Mouse (Mus musculus): Measurements from ENCODE around the gene Cdh22.
A peak's percentile ranks its signal among the peaks of the same experiment; 100 is the strongest.

The Cdh22 gene

DNA sequence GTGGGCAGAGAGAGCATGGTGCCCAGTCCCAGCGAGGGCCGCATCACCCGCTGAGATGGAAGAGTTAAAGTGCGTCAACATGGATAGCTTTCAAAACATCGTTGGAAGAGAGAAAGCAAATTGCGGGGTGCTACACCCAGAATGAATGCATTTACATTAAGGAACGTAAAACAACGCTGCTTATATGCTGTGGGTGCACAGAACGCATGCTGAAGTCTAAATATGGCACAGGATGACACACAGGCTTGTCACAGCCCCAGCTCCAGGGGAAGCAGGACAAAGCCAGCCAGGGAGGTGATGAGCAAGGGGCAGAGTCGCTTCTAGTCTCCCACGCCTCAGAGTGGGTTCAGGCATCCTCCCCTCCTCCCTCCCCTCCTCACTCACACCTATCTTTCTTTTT, 27.0 kb downstream of the Cdh22 start:
- DNase-seq (ENCODE audit: low read depth, low spot score), result no peak

DNA sequence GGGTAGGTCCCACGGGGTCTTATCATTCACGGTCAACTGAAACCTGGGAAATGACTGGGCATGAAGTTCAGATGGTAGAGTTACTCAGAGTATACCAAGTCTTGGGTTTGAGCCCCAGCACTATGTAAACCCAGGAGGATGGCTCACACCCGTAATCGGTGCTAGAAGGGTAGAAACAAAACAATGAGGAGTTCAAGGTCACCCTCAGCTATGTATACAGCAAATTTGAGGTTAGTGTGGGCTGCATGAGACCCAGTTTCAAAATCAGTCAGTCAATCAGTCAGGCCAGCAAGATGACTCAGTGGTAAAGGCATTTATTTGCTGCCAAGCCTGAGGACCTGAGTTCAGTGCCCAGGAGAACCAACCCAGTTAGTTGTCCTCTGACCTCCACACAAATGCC, 27.6 kb downstream of the Cdh22 start:
- no peak for DNase-seq (ENCODE audit: low read depth, low spot score)

DNA sequence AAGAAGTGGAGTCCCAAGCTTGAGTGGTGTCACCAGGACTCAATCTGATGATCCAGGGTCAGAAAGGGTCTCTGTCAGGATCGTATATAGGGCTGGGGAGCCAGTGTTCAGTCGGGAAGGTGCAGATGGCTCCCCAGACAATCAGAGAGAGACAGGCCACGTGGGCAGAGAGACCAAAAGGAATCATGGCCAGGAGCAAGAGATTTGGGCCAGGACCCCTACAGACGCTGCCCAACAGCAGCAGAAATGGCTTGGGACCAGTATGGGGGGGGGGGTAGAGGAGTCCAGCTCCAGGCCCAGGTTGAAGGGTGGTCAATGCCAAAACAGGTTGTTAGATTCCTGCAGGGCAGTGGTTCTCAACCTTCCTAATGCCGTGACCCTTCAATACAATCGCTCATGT, 29.2 kb downstream of the Cdh22 start:
- no peak for DNase-seq (ENCODE audit: low read depth, low spot score)

DNA sequence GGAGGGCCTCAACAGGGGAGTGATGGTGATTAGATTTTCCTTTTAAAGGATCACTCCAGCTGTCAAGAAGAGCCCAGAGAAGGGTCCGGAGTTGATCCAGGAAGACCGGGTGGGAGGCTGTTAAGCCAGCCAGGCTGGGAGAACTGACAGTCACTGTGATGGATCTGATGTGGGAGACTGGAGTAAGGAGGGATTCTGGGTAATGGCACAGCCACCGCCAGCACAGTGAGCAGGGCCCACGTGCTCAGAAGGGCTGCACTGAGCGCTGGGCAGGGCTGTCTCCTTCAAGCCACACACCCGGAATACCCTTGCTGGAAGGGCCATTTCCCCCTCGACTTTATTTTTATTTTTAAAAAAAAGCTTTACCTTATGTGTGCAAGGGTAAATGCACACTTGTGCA, 29.7 kb downstream of the Cdh22 start:
- DNase-seq (ENCODE audit: low read depth, low spot score), result no peak

DNA sequence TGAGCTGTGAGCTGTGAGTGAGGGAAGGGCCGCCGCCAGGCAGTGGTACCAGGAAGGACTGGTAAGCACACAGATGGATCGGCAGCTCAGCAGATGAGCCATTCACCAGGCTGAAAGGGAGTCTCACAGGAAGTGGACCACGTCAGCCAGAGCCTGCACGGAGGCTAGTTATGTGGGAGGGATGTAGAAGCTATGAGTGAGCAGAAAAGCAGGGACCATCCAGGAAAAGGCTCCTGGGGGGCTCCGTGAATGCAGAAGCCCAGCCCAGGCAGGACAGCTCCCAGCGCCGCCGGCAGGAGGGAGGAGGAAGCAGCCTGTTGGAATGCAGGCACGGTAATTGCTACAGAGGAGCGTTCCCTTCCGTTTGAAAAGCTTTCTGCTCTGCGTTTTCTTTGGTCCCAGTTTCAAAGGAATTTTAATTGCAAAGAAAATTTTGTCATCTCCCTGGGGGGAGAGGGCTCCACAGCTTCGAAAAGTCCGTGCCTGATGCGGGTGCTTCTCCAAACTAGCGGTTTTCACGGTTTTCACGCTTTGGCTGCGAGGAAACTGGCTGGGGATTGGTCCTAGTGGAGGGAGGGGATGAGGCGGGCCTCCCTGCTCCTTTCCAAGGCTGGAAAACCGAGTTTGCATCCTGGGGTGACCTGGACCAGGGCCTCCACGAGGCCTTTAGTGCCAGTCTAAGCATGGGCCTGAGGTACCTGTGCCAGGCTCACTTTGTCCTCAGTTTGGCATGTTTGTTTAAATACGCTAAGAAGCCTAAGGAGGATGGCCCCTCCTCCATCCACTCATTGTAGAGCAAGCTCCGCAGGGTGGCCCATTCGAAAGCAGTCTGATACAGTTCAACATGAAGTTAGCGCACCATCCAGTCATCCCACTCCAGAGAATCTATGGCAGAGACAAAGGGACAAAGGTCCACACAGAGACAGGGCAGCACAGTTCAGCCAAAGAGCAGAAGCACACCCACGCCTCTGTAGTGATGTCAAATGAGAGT, 32.6 kb downstream of the Cdh22 start:
- DNase-seq (ENCODE audit: low read depth, low spot score), result peak; percentile 59

DNA sequence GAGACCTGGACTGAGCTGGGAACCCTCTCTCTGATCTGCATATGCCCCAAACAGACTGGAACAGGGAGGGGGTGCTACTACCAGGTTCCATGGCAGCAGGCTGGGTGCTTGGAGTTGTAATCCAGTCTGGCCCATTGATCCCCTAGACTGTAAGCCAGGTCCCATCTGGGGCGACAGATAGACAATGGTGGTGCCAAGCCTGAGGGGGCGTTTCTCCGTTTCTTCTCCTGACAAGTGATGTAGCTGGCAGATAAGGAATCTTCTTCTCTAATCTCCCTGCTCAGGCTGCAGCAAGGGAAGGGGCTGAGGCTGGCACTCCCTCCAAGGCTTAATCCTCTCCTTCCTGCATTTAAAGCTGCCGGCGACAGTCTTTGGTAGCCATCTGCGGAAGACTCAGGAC, 37.1 kb downstream of the Cdh22 start:
- DNase-seq (ENCODE audit: low read depth, low spot score), result no peak

DNA sequence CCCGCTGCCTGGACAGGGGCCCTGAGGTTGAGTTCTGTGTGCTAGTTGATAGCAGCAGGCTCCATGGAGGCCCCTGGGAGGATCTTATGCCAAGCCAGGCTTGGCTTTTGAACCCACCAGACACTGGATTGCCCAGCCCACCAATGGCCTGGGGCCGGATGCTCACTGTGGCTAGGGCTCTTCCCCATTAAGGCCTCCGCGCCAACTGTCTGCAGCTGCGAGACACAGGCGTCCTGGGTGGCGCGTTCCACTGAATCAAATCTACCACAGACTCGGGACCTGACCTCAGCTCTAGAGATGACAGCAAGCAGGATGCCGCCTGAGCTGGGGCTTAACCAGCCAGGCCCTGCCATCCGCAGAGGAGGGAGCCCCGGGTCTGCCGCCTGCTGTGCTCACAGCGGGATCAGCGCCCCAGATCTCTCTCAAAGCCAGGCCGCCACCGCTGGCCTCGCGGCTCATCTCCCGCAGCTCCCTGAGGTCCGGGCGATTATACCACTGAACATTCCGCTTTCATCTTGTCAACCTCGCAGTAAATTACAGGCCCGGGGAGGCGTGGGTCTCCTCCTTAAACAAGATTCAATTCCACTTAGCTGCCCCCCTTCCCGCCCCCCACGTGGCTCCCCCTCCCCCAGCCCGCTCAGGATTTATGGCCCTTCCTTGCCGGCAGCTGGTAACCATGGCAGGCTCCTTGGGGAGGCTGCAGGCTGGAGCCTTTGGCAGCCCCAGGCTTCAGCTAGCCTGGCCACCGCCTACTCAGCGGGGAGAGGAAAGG, 39.1 kb downstream of the Cdh22 start:
- DNase-seq (ENCODE audit: low read depth, low spot score), result no peak

DNA sequence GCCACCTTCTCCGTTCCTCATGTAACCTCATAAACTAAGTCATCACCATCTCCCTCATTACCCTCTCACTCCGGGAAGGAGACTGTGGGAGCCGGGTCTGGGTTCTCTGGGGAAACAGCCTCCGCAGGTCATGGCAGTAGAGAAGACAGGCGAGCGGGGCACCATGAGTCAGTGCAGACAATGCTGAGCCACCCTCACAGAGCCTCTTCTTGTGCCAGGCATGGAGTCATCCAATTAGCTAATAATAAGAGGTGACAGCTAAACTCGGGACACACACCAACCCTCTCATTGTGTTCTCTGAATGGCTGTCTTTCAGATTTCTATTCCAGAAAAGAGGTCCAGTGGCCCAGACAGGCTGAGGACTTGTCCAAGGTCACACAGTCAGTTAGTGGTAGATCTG, 43.2 kb downstream of the Cdh22 start:
- no peak for DNase-seq (ENCODE audit: low read depth, low spot score)

DNA sequence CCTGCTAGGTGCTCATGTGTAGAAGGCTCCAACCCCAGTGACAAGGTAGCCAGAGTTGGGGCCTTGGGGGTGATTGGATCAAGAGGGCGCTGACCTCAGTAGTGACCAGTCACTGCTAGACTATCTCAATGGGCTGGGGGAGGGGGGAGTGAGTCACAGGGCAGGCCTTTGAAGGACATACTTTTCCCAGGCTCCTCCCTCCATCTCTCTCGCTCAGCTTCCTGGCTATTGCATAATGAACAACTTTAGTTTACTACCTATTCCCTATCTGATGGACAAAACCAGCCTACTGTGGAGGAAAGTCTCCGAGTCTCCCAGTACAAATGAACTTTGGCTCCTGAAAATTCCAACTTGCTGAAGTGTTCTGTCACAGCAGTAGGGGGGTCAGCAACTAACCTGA, 45.1 kb downstream of the Cdh22 start:
- no peak for DNase-seq (ENCODE audit: low read depth, low spot score)

DNA sequence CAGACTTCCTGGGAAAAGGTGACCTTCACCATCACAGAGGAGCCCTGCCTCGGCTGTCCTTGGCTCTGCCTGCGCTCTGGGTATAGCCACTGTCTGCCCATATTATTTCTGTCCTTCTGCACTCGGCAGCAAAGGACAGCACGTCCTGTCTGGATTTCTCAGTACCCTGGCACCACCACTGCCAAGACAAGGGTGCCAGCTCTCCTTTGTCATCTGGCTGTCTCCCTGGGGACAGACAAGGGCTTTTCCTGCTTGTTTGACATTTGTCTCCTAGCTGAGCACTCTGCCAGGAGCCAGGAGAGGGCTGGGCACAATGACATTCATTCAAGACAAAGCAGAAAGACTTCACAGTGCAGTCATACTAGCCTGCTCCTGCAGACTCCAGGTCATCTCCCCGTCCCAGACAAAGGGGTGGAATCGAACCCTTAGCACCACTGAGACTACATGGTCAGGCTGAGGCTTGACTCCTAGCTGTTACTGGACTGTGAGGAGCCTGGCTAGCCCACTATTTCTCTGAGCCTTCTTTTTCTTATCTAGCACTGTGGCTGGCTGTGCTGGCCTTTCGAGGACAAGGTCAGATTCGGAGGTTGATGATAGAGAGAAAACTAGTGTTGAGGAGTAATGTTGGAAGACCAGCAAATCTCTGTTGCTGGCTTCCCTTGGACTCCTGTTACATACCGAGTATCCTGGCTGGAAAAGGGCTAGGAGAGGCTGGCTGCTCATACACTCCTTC, 46.8 kb downstream of the Cdh22 start:
- DNase-seq (ENCODE audit: low read depth, low spot score), result no peak

DNA sequence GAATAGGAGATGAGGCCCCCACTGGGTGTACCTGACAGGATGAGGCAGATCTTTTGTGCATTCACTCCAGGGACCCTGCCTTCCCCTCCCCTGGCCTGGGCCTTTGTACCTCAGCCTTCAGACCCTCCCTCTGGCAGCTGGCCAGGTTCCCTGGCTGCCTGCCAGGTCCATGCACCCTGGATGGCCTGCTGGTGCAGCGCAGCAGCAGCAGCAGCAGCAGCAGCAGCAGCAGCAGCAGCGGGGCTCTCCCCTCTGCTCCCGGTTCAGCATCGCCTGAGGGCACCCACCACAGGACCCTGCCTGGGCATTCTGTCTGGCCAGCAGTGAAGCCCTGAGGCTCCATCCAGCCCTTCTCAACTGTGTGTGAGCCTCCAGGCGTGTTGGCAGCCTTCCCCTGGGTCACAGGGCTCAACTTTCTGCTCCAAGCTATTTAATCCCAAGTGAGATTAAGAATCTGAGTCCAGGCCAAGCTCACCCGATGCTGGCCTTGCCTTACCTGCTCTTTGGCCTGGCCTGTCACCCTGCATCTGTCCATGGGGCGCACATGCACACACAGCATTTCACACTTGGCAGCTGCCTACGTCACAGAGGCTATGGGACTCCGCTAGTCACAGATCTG, 50.5 kb downstream of the Cdh22 start:
- DNase-seq (ENCODE audit: low read depth, low spot score), result no peak

DNA sequence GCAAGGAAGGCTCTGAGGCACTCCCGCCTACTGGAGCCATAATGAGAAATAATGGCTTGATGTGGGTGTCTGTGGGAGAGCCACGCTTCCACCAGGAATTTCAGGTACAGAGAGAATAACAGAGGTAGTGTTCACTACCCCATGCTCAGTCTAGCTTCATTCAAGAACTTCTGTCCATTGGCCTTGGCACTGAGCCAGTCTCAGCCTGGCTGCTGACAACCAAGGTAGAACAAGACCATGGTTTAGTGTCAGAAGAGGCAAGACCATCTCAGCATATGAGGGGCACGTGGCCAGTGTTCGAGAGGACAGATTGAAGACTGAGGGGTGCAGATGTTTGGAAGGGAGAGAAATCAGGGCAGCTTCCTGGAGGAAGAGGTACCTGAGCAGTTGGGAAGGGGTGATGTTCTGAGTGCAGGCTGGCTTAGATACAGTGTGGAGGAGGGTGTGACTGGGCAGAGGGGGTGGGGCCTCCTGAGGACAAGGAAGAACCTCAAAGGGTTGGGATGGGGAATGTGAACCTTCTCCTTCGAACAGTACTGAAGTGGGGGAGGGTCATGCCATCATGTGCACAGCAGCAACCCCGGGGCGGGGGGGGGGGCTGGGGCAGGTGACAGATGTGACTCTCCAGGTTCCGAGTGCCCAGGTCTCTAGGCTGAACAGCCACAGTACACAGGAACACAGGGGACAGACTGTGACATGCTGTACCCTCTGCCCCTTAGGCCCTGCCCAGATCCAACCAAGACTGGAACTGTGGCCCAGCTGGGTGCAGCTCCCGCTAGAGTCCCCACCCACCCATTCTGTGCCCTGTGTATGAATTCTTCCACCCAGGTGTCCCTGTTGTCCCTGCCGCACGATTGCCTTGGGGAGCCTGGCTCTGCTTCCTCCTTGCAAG, 52.3 kb downstream of the Cdh22 start:
- DNase-seq (ENCODE audit: low read depth, low spot score), result no peak

DNA sequence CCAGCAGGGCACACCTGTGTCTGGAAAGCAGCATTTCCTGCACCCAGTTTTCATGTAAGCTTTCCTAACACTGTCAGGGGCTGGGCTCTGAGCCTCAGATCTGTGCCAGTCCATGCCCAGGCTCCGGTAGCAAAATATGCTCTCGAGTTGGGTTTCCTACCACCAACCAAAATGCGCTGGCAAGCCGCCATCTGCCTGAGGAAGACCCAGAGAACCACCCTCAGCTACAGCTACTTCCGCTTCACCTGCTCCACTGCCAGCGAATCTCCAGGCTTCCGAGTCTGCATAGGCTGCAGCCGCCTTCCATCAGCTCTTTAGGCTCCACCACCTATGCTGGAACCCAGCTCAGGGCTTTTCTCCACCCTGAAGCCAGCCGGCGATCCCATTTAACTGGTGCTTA, 55.4 kb downstream of the Cdh22 start:
- no peak for DNase-seq (ENCODE audit: low read depth, low spot score)

DNA sequence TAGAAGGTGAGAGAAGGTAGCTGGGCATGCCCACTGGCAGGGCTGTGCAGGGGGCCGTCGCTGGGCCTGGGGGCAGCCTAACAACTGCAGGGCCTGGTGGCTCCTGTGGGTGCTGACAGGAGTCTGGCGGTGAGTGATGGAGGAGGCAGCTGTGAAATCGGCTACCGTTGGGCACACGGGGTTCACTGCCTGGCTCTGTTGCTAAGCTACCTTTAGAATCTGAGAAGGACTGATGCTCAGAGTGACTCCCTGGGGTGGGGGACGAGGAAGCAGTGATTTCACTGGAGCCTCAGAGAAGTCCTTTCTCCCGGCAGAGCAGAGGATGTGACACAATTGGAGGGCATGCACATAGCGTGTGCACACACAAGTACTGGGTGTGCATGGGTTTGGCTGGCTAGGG, 57.7 kb downstream of the Cdh22 start:
- DNase-seq (ENCODE audit: low read depth, low spot score), result no peak

DNA sequence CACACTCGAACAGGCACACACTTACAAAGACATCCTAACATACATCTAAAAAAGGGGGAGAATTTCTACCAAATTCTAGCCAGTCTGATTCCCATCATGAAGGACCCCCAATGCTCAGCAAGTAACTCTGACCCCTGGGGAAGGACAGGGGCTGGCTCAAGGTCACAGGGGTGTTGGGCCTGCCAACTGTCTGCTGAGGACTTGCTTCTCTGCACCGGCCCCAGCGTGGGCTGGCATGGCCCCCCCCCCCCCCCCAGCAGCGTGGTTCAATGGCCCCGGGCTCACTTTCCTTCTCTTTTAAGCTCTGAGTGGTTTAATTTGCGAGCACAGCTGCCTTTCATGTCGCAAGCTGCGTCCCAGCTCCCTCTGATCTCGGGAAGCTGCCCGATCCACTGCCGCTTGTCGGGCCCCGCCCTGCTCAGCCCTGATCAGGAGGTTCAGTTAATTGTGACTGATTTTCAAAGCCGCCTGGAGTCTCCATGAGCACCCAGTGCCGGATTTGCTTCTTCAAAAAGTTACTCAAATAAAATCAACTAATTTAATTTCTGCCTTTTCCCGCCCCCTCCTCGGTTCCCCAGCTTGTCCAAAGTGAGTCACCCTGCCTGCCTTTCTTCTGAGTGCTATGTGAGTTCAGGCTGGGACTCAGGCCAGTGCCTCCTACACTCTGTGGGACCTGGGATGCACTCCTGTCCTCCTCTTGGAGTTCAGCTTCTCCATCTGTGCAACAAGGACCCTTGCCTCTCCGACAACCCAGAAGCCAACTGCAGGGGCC, 67.8 kb downstream of the Cdh22 start:
- DNase-seq (ENCODE audit: low read depth, low spot score), result no peak

DNA sequence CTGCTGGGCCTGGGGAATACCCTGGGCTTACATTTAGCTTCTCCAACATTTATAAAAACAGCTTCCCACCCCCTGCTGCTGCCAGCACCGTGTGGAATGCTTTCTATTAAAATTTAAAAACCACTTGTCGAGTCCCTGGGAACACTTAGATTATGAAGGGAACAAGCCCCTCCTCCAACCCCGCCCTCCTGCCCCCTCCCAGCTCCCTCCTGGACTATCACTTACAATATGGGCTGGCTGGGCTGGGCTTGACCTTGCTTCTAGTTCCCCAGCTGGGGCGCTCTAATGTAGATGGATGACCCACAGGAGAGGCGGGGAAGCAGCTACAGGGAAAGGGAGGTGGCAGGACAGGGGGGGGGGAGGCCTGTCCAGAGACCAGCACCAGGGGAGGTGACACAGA, 72.4 kb downstream of the Cdh22 start:
- DNase-seq (ENCODE audit: low read depth, low spot score), result no peak

DNA sequence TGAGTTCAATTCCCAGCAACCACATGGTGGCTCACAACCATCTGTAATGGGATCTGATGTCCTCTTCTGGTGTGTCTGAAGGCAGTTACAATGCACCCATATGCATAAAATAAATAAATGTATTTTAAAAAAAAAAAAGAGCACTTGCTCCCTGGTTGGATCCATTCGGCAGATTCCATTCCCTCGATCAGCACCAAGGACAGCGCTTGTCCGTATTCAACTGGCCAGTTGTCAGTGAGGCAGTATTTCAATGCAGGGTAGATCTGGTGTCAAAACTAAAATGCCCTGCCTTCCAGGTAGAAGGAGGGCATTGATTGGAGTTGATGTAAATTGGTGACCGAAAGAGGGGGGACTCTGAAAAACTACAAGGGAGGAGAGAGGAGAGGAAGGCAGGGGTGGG, 74.2 kb downstream of the Cdh22 start:
- peak; percentile 77 for DNase-seq (ENCODE audit: low read depth, low spot score)

DNA sequence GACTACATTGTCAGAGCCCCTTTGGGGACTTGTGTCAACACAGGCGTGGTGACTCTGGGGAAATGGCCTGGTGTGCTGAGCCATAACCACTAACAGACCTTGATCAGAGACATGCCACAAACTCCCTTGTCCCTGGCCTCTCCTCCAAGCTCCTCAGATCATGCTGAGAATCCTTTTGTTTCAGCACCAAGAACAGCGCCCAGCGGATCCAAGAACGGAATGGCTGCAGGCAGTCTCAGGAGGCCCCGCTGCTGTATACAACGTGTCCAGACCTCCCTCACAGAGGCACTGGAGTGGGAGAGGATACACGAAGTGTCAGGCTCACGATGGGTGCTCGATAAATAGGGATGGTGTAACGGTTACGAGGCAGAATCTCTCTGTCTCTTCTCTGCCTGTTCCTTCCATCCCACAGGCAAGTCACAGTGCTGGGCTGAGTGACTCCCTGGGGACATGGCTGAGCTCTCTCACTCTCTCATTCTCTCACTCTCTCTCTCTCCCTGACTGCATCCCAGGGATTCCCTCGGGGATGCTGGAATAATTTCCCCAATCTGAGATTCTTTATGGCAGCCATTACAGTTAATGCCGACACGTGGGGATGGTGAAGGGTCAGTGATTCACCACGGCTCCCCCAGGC, 75.5 kb downstream of the Cdh22 start:
- peak; percentile 91 for DNase-seq (ENCODE audit: low read depth, low spot score)

DNA sequence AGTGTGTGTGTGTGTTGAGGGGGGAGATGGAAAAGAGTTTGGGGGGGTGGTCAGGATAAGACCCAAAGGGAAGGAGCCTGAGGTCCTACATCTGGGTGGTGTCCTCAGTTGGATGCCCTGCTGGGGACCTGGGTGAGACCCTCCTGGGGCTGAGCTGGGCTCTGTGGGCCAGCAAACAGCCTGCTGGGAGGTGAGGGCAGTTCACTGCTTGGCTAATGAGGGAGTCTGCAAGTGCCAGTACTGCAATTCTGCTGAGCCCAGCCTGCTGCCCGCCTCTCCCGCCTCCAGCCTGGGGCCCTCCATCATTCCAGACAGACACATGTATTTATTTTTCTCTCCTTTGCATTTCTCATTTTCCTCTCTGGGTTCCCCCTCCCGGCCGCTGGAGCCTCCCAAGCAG, 76.3 kb downstream of the Cdh22 start:
- DNase-seq (ENCODE audit: low read depth, low spot score), result no peak
